Mouse (Mus musculus): ENCODE results near the gene Rps27rt.

GRCm38 (mm10) chr9:114986361-114986760, 3.8 kb upstream of the Rps27rt start:
- TF ChIP-seq CTCF (IDR thresholded peaks at IDR 0.05; ENCODE audit: borderline replicate concordance, extremely low read depth, insufficient read depth, insufficient read length) (no peak), POLR2A (IDR thresholded peaks at IDR 0.05; ENCODE audit: borderline replicate concordance, extremely low read depth, insufficient read depth, insufficient read length, poor library complexity, severe bottlenecking) (no peak)
